Mouse (Mus musculus) forebrain, embryonic 14.5 days (tissue): ENCODE measurements around the gene Gars. TPM values are rescaled to one million over a fixed set of nuclear protein-coding genes. Genes with fewer than 3 reads are reported as not detected.

ENCODE experiments used
- ATAC-seq: fragments of 200-750 bp; cut with Nextera tagmentation; 2 replicates; pipeline ENCODE4 v1.8.0; 2017; ENCODE audit warnings: mild to moderate bottlenecking, moderate library complexity
- DNase-seq: peaks from one replicate; pipeline ENCODE4 v3.0.0-alpha.2; 2015; ENCODE audit warnings: low spot score
- H3K27ac ChIP-seq: fragments of 300-500 bp; sonication (generic); 2 replicates; pipeline ENCODE4 v1.5.1; 2014; ENCODE audit warnings: low read depth, mild to moderate bottlenecking, control low read depth, low read length, moderate library complexity
- H3K27me3 ChIP-seq: fragments of 300-500 bp; sonication (generic); replicated peaks from 2 replicates; pipeline ENCODE4 v1.6.1; 2014; ENCODE audit warnings: low read length, control low read depth, mixed read lengths; ENCODE audit not compliant: control insufficient read depth, insufficient read depth
- H3K36me3 ChIP-seq: fragments of 300-500 bp; sonication (generic); 2 replicates; pipeline ENCODE4 v1.6.1; 2014; ENCODE audit warnings: low read length, control low read depth; ENCODE audit not compliant: control insufficient read depth, insufficient read depth
- H3K4me1 ChIP-seq: fragments of 300-500 bp; sonication (generic); 2 replicates; pipeline ENCODE4 v1.6.1; 2014; ENCODE audit warnings: antibody characterized with exemption, low read length, control low read depth; ENCODE audit not compliant: control insufficient read depth, insufficient read depth
- H3K4me2 ChIP-seq: fragments of 300-500 bp; sonication (generic); 2 replicates; pipeline ENCODE4 v1.6.1; 2014; ENCODE audit warnings: mild to moderate bottlenecking, control low read depth, low read length
- H3K4me3 ChIP-seq: fragments of 300-500 bp; sonication (generic); 2 replicates; pipeline ENCODE4 v1.5.1; 2014; ENCODE audit warnings: low read depth, low read length, control low read depth
- H3K9ac ChIP-seq: fragments of 300-500 bp; sonication (generic); 2 replicates; pipeline ENCODE4 v1.6.1; 2014; ENCODE audit warnings: mild to moderate bottlenecking, low read length, control low read depth, moderate library complexity
- H3K9me3 ChIP-seq: fragments of 300-500 bp; sonication (generic); replicated peaks from 2 replicates; pipeline ENCODE4 v1.6.1; 2016; ENCODE audit warnings: low read length, control low read depth, mixed read lengths; ENCODE audit not compliant: control insufficient read depth
- WGBS: fragments of 180-500 bp; shearing (Covaris S2); extraction: QIAGEN DNeasy Blood & Tissue Kit; methylation state at CpG from one replicate; pipeline ENCODE4 v1.1.7; 2014; 5-methylcytosine and 5-hydroxymethylcytosine counted together
- polyA plus RNA-seq: library from polyadenylated mRNA; unstranded; fragments of >200 nt; fragmentation: Nextera tagmentation; extraction: Ambion mirVana; gene quantifications from 2 replicates; pipeline ENCODE4 v1.2.1, GENCODE M21; 2014

Gars gene
- polyA plus RNA-seq, 1 experiment from 2014 or later, result 208 TPM

DNA sequence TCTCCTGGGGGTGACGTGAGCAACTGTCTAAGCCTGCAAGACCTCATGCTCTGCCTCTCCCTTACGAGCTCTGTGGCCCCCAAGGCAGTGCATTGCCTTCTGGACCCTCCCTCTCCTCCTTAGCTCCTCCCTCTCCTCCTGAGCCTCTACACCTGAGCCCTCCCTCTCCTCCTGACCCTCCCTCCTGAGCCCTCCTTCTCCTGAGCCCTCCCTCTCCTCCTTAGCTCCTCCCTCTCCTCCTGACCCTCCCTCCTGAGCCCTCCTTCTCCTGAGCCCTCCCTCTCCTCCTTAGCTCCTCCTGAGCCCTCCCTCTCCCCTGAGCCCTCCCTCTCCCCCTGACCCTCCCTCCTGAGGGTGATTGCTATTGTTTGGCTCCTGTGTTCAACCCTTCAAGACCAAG, 19.4 kb upstream of the Gars start:
- DNase-seq (no peak), ATAC-seq (no peak)
- Histone ChIP-seq H3K9ac (no peak overlapping the region), H3K27me3 (no peaks in the 10 kb centered on the region), H3K4me2 (no peak overlapping the region), H3K36me3 (no peaks in the 10 kb centered on the region), H3K4me3 (no peak overlapping the region), H3K4me1 (no peaks in the 10 kb centered on the region), H3K27ac (no peak overlapping the region), H3K9me3 (no peaks in the 10 kb centered on the region)
- 76% methylated on average over 2 of the region's 2 CpGs for WGBS

DNA sequence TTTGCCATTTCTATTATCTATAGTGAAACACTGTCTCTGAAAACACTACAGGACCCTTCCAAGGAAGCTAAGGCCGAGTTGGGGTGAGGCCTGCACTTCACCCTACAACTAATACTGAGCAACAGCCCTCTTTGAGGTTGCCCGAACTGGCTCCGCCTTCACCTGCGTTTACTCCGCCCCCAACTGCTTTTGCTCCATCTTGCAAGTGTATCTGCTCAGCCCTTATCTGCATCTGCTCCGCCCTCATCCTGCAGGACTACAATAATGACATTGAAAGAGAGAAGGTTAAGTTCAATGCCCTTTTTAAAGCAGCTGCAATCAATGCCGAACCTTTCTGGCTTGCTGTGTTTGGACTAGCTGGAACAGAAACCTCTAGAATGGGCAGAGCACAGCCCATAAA, 16.0 kb upstream of the Gars start:
- Histone ChIP-seq H3K27me3 (no peaks in the 10 kb centered on the region), H3K9me3 (no peaks in the 10 kb centered on the region), H3K27ac (no peak overlapping the region), H3K4me2 (no peak overlapping the region), H3K9ac (no peak overlapping the region), H3K36me3 (no peaks in the 10 kb centered on the region), H3K4me1 (no peaks in the 10 kb centered on the region), H3K4me3 (no peak overlapping the region)
- ATAC-seq (no peak), DNase-seq (no peak)
- WGBS, result 90% methylated on average over 7 of the region's 7 CpGs

DNA sequence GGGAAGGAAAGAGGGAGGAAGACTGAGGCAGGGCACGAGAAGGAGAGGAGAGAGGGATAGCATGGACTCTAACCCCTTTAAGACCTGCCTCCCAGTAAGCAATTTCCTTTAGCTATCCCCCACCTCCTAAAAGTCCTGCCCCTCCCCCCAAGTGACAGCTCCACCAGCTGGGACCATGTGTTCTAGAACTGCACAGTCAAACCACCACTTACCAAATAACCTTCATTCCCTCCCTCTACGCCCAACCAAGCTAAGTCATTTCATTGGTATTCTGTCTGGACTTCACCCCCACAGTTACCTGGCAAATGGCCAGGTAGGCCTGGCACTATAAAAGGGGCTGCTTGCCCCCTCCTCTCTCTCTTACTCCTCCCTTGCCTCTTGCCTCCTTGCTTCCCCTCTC, 10.2 kb upstream of the Gars start:
- H3K4me1 ChIP-seq, result no peaks in the 10 kb centered on the region
- no peak for ATAC-seq
- H3K36me3 ChIP-seq, result no peaks in the 10 kb centered on the region
- DNase-seq, result peak; percentile 14
- no peaks in the 10 kb centered on the region for H3K9me3 ChIP-seq
- 64% methylated on average over 2 of the region's 2 CpGs for WGBS
- H3K4me2 ChIP-seq, result no peak overlapping the region
- no peaks in the 10 kb centered on the region for H3K27me3 ChIP-seq
- H3K4me3 ChIP-seq, result no peak overlapping the region
- H3K27ac ChIP-seq, result no peak overlapping the region
- H3K9ac ChIP-seq, result no peak overlapping the region

DNA sequence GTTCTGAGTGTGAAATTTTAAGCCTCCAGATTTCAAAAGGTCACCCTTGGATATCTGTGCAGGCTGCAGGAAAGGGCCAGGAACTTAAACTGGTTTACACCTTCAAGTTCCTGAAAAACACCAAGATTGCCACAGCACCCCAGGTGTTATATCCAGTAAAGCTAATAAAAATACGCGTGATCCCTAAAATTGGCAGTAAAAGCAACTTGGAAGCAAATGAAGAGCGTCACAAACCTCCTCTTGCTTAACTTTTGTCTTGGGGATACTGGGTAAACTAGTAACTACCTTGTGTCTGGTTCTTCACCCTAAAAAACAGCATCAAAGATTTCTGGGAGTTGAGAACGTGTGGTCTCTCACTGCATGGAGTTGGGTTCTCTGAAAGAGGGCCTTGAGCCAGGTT, 1.1 kb upstream of the Gars start:
- H3K27me3 ChIP-seq, result no peaks in the 10 kb centered on the region
- ATAC-seq, result no peak
- no peak for DNase-seq
- no peak overlapping the region for H3K4me3 ChIP-seq
- no peak overlapping the region for H3K4me2 ChIP-seq
- H3K9ac ChIP-seq, result no peak overlapping the region
- peaks cover 8% of the 10 kb centered on the region; the same call in 1 of the 2 replicates for H3K4me1 ChIP-seq
- no peak overlapping the region for H3K27ac ChIP-seq
- no peaks in the 10 kb centered on the region for H3K9me3 ChIP-seq
- 88% methylated on average over 4 of the region's 4 CpGs for WGBS
- H3K36me3 ChIP-seq, result no peaks in the 10 kb centered on the region

DNA sequence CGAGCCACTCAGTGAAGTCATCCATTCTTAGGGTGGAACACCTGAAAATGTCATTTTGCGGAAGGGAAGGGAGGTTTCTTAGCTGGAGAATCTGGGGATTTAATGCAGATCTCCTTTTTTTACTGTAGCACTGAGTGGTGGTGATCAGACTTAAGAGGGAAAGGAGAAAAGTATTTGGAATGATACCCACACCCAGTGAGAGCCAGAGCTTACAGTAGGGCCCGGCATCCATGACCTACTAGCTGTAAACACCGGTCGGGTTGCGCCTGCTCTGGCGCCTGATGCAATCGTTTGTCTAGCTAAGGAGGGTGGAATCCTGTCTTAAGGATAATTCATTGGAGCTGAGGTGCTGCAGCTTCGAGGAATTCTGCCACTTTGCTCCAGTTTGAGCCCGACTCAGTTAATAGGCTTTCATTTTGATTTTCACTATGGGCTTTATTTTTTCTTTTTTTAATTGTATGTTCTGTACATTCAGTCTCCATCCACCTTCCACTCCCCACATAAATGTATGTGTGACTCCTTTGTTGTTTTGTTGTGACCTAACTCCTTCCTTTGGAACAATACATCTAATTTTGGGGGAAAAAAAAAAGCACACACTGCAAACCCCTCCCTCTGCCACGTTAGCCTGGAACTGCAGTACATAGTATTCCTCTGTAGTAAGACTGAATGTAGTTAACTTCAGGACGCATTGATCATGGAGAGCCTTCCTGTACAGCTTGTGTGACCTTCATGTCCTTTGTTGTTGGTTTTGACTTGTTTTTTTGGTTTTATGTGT, 1.1 kb downstream of the Gars start:
- H3K4me1 ChIP-seq, result peaks cover 8% of the 10 kb centered on the region; the same call in 1 of the 2 replicates
- peak overlapping the region; percentile 96 for H3K27ac ChIP-seq
- H3K9me3 ChIP-seq, result no peaks in the 10 kb centered on the region
- H3K4me3 ChIP-seq, result peak overlapping the region; percentile 95
- no peaks in the 10 kb centered on the region for H3K27me3 ChIP-seq
- H3K4me2 ChIP-seq, result peak overlapping the region; percentile 80
- no peak for ATAC-seq
- WGBS, result 2% methylated on average over 12 of the region's 12 CpGs
- H3K36me3 ChIP-seq, result no peaks in the 10 kb centered on the region
- peak overlapping the region; percentile 98 for H3K9ac ChIP-seq
- peak; percentile 40 for DNase-seq

DNA sequence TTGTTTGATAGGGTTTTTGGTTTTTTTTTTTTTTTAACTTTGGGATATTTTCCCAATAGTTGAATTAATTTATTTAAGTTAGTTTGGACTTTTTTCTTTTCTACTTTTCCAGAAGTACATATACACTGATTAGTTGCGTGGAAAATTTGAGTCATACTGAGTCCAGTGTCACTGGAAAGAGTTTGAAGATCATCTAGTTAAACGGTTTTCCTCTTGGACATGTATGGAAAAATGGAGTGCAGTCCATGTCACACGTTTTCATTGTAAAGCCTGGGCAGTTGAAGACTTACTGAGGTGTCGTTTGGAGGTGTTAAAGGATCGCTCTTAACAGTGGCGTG, 1.6 kb downstream of the Gars start:
- 79% methylated on average over 6 of the region's 6 CpGs for WGBS
- Histone ChIP-seq H3K36me3 (no peaks in the 10 kb centered on the region), H3K4me2 (peak overlapping the region; percentile 80), H3K9me3 (no peaks in the 10 kb centered on the region), H3K4me3 (peak overlapping the region; percentile 95), H3K27me3 (no peaks in the 10 kb centered on the region), H3K9ac (peak overlapping the region; percentile 98; the same call in 1 of the 2 replicates), H3K4me1 (peaks cover 8% of the 10 kb centered on the region; the same call in 1 of the 2 replicates), H3K27ac (no peak overlapping the region)
- ATAC-seq (no peak), DNase-seq (no peak)

DNA sequence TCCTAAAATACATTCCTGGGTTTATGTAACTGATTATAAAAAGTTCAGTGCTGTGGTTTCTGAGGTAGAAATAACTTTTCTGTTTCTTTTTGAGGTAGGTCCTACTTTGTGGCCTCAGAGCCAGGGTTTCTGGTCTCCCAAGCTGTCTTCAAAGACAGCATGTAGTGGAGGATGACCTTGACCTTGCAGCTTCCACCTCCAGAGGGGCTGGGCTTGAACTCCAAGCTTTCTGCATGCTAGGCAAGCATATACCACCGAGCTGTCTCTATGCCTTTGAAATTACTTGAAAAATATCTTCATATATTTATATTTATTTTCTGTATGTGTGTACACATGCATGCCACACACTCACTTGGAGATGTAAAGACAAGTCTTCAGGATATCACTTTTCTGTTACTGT, 2.2 kb downstream of the Gars start:
- Histone ChIP-seq H3K4me3 (no peak overlapping the region), H3K27me3 (no peaks in the 10 kb centered on the region), H3K4me2 (no peak overlapping the region), H3K9ac (no peak overlapping the region), H3K27ac (no peak overlapping the region), H3K36me3 (no peaks in the 10 kb centered on the region), H3K9me3 (no peaks in the 10 kb centered on the region), H3K4me1 (peaks cover 8% of the 10 kb centered on the region; the same call in 1 of the 2 replicates)
- DNase-seq (no peak), ATAC-seq (no peak)
- WGBS, result 81% methylated on average over 1 of the region's 1 CpGs

DNA sequence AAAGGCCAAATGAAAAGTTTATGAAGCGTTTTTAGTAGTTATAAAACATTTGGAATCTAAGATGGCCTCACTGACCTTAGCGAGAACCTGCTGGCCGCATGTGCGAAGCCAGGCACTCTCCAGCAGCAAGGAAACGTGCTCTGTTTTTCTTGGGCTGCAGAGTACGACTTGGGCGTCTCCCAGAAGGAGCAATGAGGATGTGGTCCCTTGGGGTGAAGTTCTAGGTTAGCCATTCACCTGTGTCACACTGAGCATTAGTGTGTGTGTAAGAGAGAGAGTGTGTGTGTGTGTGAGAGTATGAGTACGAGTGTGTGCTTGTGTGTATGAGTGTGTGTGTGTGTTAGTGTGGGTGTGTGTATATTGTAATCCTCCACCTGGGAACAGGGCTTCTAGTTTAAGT, 5.4 kb downstream of the Gars start:
- H3K9ac ChIP-seq, result no peak overlapping the region
- no peaks in the 10 kb centered on the region for H3K27me3 ChIP-seq
- H3K27ac ChIP-seq, result no peak overlapping the region
- H3K4me1 ChIP-seq, result peaks cover 5% of the 10 kb centered on the region; the same call in 1 of the 2 replicates
- ATAC-seq (no peak), DNase-seq (no peak)
- H3K36me3 ChIP-seq, result peaks cover 14% of the 10 kb centered on the region
- WGBS, result 86% methylated on average over 8 of the region's 8 CpGs
- no peak overlapping the region for H3K4me3 ChIP-seq
- H3K4me2 ChIP-seq, result no peak overlapping the region
- H3K9me3 ChIP-seq, result no peaks in the 10 kb centered on the region

DNA sequence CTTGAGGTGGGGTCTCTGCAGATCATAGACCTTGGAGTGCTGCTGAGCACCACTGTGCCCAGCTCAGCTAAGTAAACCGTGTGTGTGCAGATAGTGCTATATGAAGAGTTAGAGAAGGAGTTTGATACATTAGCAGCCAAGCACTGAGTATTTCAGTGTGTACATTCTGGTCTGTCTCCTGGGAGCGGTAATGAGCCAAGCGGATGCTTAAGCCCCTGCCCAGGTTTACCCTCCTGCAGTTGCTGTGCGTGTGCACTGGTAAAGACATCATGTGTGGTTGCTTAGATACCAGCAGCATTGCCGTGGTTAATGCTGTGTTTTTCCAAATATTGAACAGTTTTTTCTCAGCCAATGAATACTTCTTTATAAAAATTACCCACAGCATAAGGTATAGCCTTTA, 6.7 kb downstream of the Gars start:
- Histone ChIP-seq H3K36me3 (peaks cover 26% of the 10 kb centered on the region), H3K9me3 (no peaks in the 10 kb centered on the region), H3K9ac (no peak overlapping the region), H3K27me3 (no peaks in the 10 kb centered on the region), H3K4me1 (peaks cover 3% of the 10 kb centered on the region; the same call in 1 of the 2 replicates), H3K4me2 (no peak overlapping the region), H3K4me3 (no peak overlapping the region), H3K27ac (no peak overlapping the region)
- 76% methylated on average over 5 of the region's 5 CpGs for WGBS
- DNase-seq (no peak), ATAC-seq (no peak)
